Mouse (Mus musculus) liver, embryonic 16.5 days (tissue): ENCODE results near the gene Kcnd2. TPM values are rescaled to one million over a fixed set of nuclear protein-coding genes. Genes with fewer than 3 reads are reported as not detected.
"Not testable (repeated sequence)": the region's sequence is repeated elsewhere in the genome, so short reads cannot be mapped to it uniquely, and the experiment has no call there.

Source experiments
- ATAC-seq: fragments of 200-750 bp; cut with Nextera tagmentation; 2 replicates; pipeline ENCODE4 v1.8.0; 2017; ENCODE audit warnings: low read depth, mild to moderate bottlenecking, moderate number of reproducible peaks, moderate library complexity
- H3K27ac ChIP-seq: fragments of 300-500 bp; sonication (generic); 2 replicates; pipeline ENCODE4 v1.5.1; 2014; ENCODE audit warnings: mild to moderate bottlenecking, low read length
- H3K27me3 ChIP-seq: fragments of 300-500 bp; sonication (generic); 2 replicates; pipeline ENCODE4 v1.6.1; 2014; ENCODE audit warnings: low read depth, low read length, mixed read lengths; ENCODE audit not compliant: control insufficient read depth, insufficient read depth
- H3K36me3 ChIP-seq: fragments of 300-500 bp; sonication (generic); 2 replicates; pipeline ENCODE4 v1.6.1; 2014; ENCODE audit warnings: mild to moderate bottlenecking; ENCODE audit not compliant: control insufficient read depth, insufficient read depth
- H3K4me1 ChIP-seq: fragments of 300-500 bp; sonication (generic); 2 replicates; pipeline ENCODE4 v1.6.1; 2014; ENCODE audit warnings: low read depth, low read length, mixed read lengths; ENCODE audit not compliant: control insufficient read depth
- H3K4me2 ChIP-seq: fragments of 300-500 bp; sonication (generic); 2 replicates; pipeline ENCODE4 v1.6.1; 2014; ENCODE audit warnings: low read depth, low read length, mixed read lengths
- H3K4me3 ChIP-seq: fragments of 300-500 bp; sonication (generic); 2 replicates; pipeline ENCODE4 v1.5.1; 2014; ENCODE audit warnings: low read depth, mild to moderate bottlenecking, low read length
- H3K9ac ChIP-seq: fragments of 300-500 bp; sonication (generic); 2 replicates; pipeline ENCODE4 v1.6.1; 2014; ENCODE audit warnings: low read depth, low read length
- H3K9me3 ChIP-seq: fragments of 300-500 bp; sonication (generic); replicated peaks from 2 replicates; pipeline ENCODE4 v1.6.1; 2016; ENCODE audit warnings: low read length; ENCODE audit not compliant: control insufficient read depth
- WGBS: fragments of 180-500 bp; shearing (Covaris S2); extraction: QIAGEN DNeasy Blood & Tissue Kit; methylation state at CpG from one replicate; pipeline ENCODE4 v1.1.7; 2014; ENCODE audit not compliant: insufficient replicate concordance; 5-methylcytosine and 5-hydroxymethylcytosine counted together
- polyA plus RNA-seq: library from polyadenylated mRNA; unstranded; fragments of >200 nt; fragmentation: Nextera tagmentation; extraction: Ambion mirVana; gene quantifications from 2 replicates; pipeline ENCODE4 v1.2.1, GENCODE M21; 2015

Kcnd2 gene
- polyA plus RNA-seq, 1 experiment from 2014 or later: not detected

GRCm38 (mm10) chr6:21385298-21385697 lies 170.0 kb downstream of the Kcnd2 start:
- 65% methylated on average over 3 of the region's 3 CpGs for WGBS
- not testable (repeated sequence) for H3K27ac ChIP-seq

GRCm38 (mm10) chr6:21391776-21392175 lies 176.5 kb downstream of the Kcnd2 start:
- ATAC-seq: no peak
- Histone ChIP-seq H3K27me3 (no peaks in the 10 kb centered on the region), H3K9me3 (no peaks in the 10 kb centered on the region), H3K36me3 (no peaks in the 10 kb centered on the region), H3K4me2 (no peak overlapping the region), H3K4me3 (no peak overlapping the region), H3K4me1 (no peaks in the 10 kb centered on the region), H3K27ac (no peak overlapping the region), H3K9ac (no peak overlapping the region)
- 61% methylated on average over 4 of the region's 4 CpGs for WGBS

More at GRCm38 (mm10) chr6:21385298-21385697, 170.0 kb downstream of the Kcnd2 start:
- H3K9ac ChIP-seq, ATAC-seq, H3K9me3 ChIP-seq, H3K4me2 ChIP-seq, H3K27me3 ChIP-seq, H3K36me3 ChIP-seq, H3K4me3 ChIP-seq, H3K4me1 ChIP-seq: not testable (repeated sequence)

DNA sequence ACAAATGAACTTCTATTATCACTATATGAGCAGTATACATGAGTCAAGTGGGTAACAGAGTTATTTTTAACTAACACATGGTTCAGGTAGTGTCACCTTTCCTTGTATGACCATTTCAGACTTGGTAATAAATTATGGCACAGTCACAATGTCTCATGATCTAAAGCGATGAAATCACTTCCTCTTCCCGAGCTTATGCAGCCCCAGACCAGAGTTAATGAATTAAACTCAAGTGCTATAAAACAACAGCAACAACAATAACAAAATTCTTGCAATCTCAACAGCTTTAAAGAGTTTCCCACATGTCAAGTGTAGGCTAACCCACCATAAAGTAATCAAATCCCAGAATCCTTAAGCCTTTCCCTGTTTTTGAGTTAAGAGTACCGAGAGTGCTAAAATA lies 198.4 kb downstream of the Kcnd2 start:
- ATAC-seq: no peak
- H3K4me2 ChIP-seq: no peak overlapping the region
- H3K27ac ChIP-seq: no peak overlapping the region
- WGBS: 68% methylated on average over 3 of the region's 3 CpGs
- no peaks in the 10 kb centered on the region for H3K9me3 ChIP-seq
- no peaks in the 10 kb centered on the region for H3K36me3 ChIP-seq
- H3K9ac ChIP-seq: no peak overlapping the region
- H3K4me1 ChIP-seq: no peaks in the 10 kb centered on the region
- H3K4me3 ChIP-seq: no peak overlapping the region
- no peaks in the 10 kb centered on the region for H3K27me3 ChIP-seq

DNA sequence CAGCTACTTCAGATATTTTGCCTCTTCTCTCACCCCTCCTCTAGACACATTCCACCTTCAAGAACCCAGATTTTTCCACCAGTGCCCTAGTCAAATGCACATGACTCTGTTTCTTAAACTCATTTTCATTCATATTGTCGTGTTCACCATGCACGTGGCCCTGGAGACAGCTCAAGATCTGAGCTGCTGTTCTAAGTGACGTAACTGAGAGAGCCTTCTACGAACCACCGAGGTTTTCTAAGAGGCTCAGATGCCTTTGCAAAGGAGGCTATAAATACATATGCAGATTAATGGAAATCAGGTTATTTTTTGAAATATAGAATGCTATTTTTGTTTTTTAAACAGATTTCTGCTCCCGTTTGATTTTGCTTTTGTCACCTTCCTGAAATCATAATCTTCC lies 202.9 kb downstream of the Kcnd2 start:
- WGBS: 60% methylated on average over 6 of the region's 6 CpGs
- H3K4me3 ChIP-seq: no peak overlapping the region

DNA sequence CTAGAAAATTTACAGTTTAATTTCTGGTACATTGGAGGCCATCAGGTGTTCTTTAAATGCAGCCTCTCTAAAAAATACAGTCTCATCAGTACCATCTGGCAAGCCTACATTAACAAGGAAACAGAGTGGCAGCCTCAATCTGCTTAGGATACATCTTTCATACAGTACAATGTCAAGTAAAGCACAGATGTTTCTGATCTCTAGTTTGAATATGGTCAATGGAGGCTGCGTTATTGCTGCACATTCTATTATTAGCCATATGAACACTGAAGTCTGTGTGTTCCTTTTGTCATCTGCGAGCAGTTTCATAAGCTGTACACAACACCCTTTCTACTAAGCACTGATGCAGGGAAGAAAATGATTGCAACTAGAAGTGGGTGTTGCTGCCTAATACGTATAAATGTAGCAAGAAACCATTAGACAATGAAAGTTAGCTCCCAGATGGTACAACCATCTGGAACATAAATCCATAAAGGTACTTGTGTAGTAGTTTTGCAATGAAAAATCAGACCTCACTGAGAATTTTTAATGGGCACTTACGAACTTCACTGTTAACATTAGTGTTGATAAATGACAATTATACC lies 209.0 kb downstream of the Kcnd2 start:
- H3K36me3 ChIP-seq: no peaks in the 10 kb centered on the region
- no peak for ATAC-seq
- H3K4me2 ChIP-seq: no peak overlapping the region
- H3K9me3 ChIP-seq: no peaks in the 10 kb centered on the region
- no peaks in the 10 kb centered on the region for H3K4me1 ChIP-seq
- no peak overlapping the region for H3K4me3 ChIP-seq
- no peak overlapping the region for H3K27ac ChIP-seq
- WGBS: 58% methylated on average over 4 of the region's 4 CpGs
- H3K9ac ChIP-seq: no peak overlapping the region
- no peaks in the 10 kb centered on the region for H3K27me3 ChIP-seq

More for the DNA sequence above, 202.9 kb downstream of the Kcnd2 start:
- Histone ChIP-seq H3K27ac (no peak overlapping the region), H3K27me3 (no peaks in the 10 kb centered on the region), H3K9ac (no peak overlapping the region), H3K4me2 (no peak overlapping the region), H3K36me3 (no peaks in the 10 kb centered on the region), H3K4me1 (no peaks in the 10 kb centered on the region), H3K9me3 (no peaks in the 10 kb centered on the region)
- no peak for ATAC-seq

GRCm38 (mm10) chr6:21431120-21431519 lies 215.8 kb downstream of the Kcnd2 start:
- Histone ChIP-seq H3K36me3 (no peaks in the 10 kb centered on the region), H3K9me3 (no peaks in the 10 kb centered on the region), H3K4me2 (no peak overlapping the region), H3K9ac (no peak overlapping the region), H3K4me1 (no peaks in the 10 kb centered on the region), H3K27ac (no peak overlapping the region), H3K4me3 (no peak overlapping the region), H3K27me3 (no peaks in the 10 kb centered on the region)
- ATAC-seq: no peak
- 70% methylated on average over 1 of the region's 1 CpGs for WGBS

DNA sequence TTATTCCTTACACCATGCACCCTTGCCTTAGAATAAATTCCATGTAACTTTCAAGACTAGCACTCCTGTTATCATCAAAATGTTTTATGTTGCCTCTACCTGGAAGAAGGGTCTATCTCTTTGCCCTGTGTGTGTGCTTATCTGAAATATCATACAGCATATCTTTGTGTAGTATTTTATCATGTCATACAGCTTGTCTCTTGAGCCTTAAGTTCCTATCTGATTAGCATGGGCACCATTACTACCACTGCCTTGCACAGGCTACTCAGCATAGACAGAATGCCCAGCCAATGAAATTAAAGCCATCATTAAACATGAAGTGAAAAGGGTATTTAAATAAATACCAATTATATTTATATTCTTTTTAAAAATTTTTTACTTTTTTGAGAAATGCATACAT lies 249.4 kb downstream of the Kcnd2 start:
- H3K36me3 ChIP-seq: no peaks in the 10 kb centered on the region
- no peak for ATAC-seq
- no peaks in the 10 kb centered on the region for H3K27me3 ChIP-seq
- H3K27ac ChIP-seq: no peak overlapping the region
- no peaks in the 10 kb centered on the region for H3K9me3 ChIP-seq
- no peak overlapping the region for H3K9ac ChIP-seq
- no peaks in the 10 kb centered on the region for H3K4me1 ChIP-seq
- H3K4me2 ChIP-seq: no peak overlapping the region
- H3K4me3 ChIP-seq: no peak overlapping the region

DNA sequence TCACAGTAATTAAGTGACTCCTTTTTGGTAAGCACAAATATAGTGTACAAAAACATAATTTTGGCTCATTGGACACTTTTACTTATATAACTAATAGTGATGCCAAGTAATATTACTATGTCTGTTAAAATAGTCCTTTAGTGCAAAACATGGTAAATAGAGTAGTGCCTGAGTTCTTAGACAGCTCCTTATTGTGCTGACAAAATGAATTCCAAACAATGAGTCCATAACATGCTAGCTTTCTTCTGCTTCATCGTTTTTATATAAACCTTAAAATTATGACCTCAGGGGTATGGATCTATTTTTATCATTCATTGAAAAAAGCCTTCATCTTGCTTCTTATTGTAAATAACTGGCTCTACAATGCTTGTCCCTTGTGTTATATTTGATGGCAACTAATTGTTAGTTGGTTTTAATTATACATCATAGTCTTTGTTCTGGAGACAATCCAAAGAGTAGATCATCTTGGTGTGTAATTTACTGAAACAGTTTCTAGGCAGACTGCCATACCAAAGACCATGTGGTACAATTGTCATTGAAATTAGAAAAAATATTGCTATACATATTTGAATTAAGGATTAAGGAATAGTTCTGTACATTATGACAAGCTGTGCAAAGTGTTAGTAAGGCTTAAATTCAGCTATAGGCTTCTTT lies 256.7 kb downstream of the Kcnd2 start:
- Histone ChIP-seq H3K4me2 (no peak overlapping the region), H3K4me3 (no peak overlapping the region), H3K27ac (no peak overlapping the region), H3K4me1 (no peaks in the 10 kb centered on the region), H3K27me3 (no peaks in the 10 kb centered on the region), H3K9ac (no peak overlapping the region), H3K9me3 (no peaks in the 10 kb centered on the region), H3K36me3 (no peaks in the 10 kb centered on the region)
- 46% methylated on average over 1 of the region's 1 CpGs for WGBS
- ATAC-seq: no peak

- WGBS: 76% methylated on average over 2 of the region's 2 CpGs
- Histone ChIP-seq H3K9ac (no peak overlapping the region), H3K4me3 (no peak overlapping the region), H3K27me3 (no peaks in the 10 kb centered on the region), H3K4me2 (no peak overlapping the region), H3K36me3 (no peaks in the 10 kb centered on the region), H3K9me3 (no peaks in the 10 kb centered on the region), H3K4me1 (no peaks in the 10 kb centered on the region), H3K27ac (no peak overlapping the region)
- ATAC-seq: no peak
Measured at GRCm38 (mm10) chr6:21482714-21483113, 267.4 kb downstream of the Kcnd2 start.
